Mouse (Mus musculus): ENCODE data around the gene Fxyd3.

GRCm38 (mm10) chr7:31036917-31037316 lies 39.6 kb downstream of the Fxyd3 start:
- TF ChIP-seq CTCF (IDR thresholded peaks at IDR 0.05; ENCODE audit: borderline replicate concordance, control insufficient read depth, extremely low read depth, insufficient read depth, low read length, poor library complexity) (no peak), POLR2A (IDR thresholded peaks at IDR 0.05; ENCODE audit: control insufficient read depth, extremely low read depth, insufficient read depth, low read length, poor library complexity) (no peak)

Data from thymus, adult 2 months (tissue).